Mouse (Mus musculus): ENCODE measurements around the gene Il21r.
A peak's percentile ranks its signal among the peaks of the same experiment; 100 is the strongest.

Il21r gene

DNA sequence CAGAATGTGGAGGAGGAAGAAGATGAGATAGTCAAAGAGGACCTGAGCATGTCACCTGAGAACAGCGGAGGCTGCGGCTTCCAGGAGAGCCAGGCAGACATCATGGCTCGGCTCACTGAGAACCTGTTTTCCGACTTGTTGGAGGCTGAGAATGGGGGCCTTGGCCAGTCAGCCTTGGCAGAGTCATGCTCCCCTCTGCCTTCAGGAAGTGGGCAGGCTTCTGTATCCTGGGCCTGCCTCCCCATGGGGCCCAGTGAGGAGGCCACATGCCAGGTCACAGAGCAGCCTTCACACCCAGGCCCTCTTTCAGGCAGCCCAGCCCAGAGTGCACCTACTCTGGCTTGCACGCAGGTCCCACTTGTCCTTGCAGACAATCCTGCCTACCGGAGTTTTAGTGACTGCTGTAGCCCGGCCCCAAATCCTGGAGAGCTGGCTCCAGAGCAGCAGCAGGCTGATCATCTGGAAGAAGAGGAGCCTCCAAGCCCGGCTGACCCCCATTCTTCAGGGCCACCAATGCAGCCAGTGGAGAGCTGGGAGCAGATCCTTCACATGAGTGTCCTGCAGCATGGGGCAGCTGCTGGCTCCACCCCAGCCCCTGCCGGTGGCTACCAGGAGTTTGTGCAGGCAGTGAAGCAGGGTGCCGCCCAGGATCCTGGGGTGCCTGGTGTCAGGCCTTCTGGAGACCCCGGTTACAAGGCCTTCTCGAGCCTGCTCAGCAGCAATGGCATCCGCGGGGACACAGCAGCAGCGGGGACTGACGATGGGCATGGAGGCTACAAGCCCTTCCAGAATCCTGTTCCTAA lies 27.3 kb upstream of the Il21r start:
- DNase-seq (ENCODE audit: low spot score), result no peak

DNA sequence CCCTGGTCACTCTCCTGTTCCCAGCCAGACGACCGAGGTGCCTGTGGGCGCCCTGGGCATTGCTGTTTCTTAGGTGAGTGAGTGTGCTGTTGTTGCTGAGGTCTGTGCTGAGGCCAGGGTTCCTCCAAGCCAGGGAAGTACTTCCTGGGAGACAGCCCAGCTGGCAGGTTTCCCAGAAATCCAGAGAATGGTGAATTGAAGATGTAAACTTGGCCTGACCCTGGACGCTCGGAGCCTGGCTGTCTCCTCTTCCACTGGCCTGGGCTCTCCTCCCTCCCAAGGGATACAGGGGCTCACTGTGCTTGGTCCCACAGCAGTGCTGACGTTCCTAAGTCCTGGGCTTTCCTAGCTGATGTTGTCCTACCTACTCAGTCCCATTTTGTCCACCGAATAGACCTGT lies 26.2 kb upstream of the Il21r start:
- DNase-seq (ENCODE audit: low spot score), result peak; percentile 83

DNA sequence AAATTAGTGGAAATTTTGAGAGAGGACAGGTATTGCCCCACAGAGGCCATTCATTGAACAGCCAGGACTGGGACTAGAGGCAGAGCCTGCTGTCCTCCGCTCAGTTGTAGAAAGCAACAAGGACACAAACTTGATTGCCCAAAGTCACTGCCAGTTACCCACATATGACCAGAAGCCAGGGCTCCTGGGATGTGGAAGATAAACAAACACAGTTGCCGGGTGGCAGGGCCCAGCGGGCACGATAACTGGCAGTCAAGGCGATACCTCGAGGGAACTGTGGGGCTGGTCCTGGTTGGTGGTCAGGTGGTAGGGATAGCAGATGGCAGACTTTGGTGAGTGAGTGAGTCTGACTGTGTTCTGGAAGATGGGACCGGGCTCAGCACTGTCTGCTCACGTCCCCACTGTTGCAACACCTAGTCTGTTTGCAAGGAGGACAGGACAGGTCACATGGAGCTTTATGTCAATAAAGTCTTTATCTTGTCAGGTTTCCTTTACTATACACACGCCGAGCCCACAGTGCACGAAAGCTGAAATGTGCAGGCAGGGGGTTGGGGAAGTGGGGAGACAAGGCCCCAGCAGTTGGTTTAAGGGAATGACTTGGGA lies 25.6 kb upstream of the Il21r start:
- no peak for DNase-seq (ENCODE audit: low spot score)

DNA sequence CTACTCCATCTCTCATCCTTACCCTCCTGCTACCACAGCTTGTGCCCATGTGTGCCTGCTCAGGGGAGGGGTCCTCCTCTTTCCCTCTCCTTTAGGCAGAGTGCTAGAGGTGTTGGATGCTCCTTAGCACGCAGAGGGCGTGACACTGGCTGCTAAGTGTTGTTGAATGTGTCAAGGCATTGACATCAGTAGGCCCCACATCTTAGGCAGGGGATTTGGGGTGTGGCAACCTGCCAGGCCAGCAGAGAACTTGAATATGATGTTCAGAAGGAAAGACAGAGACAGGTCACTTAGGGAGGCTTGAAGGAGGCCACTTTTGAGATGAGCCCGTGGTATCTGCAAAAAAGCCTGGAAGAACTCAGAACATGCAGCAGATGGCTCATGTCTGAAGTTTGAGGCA lies 25.1 kb upstream of the Il21r start:
- no peak for DNase-seq (ENCODE audit: low spot score)

DNA sequence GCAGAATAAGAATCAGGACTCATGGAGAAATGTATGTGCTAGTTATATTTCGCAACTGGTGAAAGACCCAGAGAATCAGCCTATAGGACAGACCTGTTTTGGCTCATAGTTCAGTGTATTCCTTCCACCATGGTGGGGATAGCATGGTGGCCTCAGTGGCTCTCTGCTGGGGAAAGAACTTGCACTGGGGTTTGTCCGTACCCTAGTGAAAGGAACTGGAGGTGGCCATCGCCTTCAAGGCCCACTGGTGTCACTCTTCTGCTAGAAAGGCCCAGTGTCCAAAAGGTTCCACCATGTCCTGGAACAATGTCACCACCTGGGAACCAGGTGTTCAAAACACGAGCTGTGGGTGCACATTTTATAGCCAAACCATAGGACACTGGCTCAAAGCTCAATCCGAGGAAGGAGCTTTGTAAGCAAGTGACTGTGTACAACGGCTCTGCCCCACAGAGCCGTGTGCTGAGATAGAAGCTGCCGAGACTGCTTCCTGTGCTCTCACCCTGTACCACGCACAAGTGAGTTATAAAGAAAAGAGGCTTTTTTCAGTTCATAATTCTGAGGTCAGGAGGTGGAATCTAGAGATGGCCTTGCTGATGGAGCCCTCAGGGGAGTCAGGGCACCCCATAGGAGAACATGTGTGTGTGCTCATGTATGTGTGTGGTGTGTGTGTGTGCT lies 23.5 kb upstream of the Il21r start:
- DNase-seq (ENCODE audit: low spot score), result no peak

DNA sequence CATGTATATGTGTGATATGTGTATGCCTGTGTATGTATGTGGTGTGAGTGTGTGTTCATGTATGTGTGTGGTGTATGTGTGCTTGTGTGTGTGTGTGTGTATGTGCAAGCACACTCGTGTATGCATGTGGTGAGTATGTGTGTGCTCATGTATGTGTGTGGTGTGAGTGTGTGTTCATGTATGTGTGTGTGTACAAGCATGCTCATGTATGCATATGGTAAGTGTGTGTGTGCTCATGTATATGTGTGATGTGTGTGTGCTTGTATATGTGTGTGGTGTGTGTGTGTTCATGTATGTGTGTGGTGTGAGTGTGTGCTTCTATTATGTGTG lies 23.0 kb upstream of the Il21r start:
- DNase-seq (ENCODE audit: low spot score), result no peak

DNA sequence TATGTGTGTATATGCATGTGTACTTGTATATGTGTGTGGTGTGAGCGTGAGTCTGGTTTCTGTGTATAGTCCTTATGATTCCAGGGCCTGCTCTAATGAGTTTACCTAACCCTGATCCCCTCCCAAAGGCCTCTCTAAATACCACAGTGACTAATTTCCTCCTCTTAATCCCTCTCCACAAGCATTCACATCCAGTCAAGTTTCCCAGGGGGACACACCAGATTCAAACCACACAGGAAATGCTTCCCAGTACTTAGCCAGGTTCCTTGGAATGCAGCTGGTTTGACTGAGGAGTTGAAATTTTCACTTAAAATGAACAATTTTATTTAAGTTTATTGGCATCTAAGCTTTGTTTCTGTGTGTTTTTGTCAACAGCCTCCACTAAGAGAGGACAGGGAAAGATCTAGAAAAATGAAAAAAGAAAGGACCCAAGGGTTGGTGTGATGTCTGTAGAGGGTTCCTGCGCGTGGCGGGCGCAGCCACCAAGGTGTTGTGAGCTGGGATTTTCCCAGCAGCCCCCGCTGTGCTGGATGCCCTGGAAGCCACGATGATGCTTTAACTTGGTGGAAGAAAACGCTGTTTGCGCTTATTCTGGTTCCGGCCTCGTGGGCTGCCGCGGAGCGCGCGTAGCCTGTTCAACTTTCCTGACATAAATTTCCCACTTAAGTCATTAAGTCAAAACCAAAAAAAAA lies 22.5 kb upstream of the Il21r start:
- no peak for DNase-seq (ENCODE audit: low spot score)

DNA sequence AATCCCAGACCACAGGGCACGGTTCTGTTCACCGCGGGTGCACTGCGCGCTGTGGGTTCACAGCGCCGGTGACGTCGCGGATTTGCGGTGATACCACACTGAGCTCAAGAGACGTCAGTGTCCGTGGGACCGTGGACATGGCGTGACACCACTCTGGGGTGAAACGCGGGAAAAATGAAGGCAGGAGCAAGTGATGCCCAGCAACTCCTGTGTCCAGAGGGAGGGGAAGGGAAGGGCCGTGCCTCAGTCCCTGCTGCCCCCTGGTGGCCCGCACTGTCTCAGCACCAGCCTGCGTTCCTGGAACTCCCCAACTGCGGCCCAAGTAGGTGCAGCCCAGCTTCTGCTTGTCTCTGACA lies 21.9 kb upstream of the Il21r start:
- DNase-seq (ENCODE audit: low spot score), result peak; percentile 94

DNA sequence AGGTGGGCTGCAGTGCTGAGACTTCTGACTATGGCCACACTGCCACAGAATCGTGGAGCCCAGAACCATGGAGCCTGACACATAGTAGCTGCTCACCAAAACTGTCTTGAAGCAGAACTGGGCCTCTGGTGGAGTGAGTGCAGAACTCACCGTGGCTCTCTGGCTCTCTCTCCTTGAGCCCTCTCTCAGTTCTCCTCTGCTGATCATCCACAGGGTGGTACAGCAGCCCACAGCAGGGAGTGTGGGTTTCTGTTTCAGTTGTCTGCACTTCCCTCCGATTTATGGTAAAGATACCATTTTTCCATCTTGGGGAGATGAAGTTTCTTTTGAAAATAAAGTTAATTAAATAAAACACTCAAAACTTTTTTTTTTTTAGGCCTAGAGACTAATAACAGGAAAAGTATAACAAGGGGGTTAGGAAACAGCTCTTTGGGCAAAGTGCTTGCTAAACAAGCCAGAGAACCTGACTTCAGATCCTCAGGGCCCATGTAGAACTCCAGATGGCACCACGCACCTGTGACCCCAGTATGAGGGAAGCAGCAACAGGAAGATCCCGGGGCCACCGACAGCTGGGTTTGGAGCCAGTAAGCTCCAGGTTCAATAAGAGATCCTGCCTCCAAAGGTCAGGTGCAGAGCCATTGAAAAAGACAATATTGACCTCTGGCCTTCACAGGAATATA lies 19.8 kb upstream of the Il21r start:
- DNase-seq (ENCODE audit: low spot score), result no peak

DNA sequence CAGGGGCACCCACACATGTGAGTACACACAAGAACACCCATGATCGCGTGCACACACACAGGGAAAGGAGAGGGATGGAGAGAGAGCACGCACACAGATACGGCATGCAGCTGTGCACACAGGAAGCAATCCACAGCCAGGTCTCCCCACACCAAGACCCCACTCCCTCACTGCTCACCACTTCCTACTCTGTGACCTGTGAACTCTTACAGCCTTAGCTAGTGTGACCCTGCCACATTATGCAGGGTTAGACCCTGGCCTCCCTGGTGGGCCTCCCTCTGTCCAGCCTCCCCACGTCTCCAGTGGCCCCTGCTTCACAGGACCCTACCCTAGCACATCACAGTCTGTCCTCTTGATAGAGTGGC lies 19.2 kb upstream of the Il21r start:
- DNase-seq (ENCODE audit: low spot score), result no peak

DNA sequence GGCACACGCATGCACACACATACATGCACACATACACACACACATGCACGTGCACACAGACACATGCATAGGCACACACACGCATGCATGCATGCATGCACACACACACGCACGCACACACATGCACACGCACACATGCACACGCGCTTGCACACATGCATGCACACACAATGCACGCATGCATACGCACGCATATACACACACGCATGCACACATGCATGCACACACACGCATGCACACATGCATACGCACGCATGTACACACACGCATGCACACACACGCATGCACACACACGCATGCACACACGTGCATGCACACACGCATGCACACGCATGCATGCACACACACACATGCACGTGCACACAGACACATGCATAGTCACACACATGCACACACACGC lies 16.9 kb upstream of the Il21r start:
- DNase-seq (ENCODE audit: low spot score), result no peak

DNA sequence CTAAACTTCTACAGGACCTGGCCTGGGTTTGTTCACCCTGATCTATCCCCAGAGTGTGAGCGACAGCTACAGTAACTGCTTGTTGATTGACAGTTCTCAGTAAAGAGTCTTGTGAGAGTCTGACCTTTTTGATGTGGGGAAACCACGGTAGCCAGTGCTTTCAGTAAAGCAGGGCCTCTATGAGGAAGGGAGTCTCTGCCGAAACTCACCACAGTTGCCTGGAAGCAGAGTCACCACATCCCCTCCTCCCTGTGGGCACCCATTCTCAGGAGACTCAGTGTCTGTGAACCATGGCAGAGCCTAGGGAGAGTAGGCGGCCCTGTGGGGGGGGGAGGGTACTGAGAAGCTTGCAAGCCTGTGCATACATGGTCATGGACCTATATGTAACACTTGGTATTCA lies 14.5 kb upstream of the Il21r start:
- DNase-seq (ENCODE audit: low spot score), result no peak

DNA sequence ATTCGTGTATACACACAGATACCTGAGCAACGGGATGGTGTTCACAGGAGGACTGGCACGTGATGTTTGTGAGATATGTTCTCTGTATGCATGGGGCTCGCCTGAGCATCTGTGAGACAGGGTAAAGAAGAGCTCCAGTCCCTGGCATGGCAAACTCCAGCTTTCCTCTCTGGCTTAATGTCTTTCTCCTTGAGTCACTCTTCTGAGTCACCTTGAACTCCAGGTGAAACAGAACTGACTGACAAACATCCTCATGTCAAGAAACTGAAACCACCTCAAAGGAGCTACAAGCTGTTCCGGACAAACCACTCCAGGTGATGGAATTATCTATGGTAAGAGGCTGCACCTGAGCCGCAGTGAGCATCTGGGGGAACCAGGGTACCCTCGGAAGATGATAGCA lies 13.3 kb upstream of the Il21r start:
- DNase-seq (ENCODE audit: low spot score), result no peak

DNA sequence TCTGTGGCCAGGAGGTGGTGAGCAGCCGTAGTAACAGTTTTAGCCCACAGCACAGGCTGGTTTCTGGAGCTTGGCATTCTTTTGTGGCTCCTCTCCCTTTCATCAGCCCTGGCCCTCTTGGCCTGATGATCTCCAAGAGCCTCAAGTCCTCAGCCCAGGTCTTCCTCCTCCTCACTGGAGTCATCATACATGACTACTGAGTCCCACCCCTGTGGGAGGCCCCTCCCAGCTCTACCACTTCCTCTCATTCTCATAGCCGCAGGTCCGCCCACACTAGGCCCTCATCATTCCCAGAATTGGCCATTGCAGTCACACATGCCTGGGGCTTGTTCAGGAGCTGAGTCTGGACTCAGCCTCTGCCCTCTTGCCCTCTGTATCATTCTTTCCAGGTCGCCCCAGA lies 9.4 kb upstream of the Il21r start:
- no peak for DNase-seq (ENCODE audit: low spot score)

DNA sequence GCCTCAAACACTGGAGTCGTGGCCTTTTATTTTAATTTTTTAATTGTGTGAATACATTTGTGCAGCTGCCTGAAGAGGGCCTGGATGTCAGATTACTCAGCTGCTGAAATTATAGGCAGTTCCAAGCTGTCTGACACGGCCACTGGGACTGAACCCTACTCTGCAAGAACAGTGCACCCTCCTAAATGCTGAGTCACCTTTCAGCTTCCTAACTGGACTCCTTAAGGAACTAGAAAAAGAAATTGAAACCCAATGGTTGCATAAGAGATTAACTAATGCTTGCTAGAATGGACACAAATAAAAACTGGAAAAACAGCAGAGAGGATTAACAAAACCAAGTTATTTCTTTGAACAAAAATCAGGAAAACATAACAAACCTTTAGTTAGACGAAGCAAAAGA lies 6.8 kb upstream of the Il21r start:
- DNase-seq (ENCODE audit: low spot score), result no peak

DNA sequence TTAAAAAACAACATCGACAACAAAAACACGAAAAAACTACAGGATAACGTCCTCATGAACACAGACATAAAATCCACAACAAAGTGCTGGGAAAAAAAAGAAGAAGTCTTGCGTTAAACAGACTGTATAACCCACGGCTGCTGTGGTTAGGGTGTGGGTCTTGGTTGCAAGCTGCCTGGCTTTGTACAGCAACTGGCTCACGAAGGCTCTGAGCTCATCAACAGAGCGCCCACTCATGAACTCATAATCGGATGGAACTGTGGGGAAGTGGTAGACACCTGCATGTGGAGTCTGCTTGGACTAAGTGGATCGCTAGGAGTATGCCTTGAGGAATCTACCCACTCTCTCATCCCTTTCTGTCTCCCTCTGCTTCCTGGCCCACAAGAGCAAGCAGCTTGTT lies 6.1 kb upstream of the Il21r start:
- DNase-seq (ENCODE audit: low spot score), result no peak

DNA sequence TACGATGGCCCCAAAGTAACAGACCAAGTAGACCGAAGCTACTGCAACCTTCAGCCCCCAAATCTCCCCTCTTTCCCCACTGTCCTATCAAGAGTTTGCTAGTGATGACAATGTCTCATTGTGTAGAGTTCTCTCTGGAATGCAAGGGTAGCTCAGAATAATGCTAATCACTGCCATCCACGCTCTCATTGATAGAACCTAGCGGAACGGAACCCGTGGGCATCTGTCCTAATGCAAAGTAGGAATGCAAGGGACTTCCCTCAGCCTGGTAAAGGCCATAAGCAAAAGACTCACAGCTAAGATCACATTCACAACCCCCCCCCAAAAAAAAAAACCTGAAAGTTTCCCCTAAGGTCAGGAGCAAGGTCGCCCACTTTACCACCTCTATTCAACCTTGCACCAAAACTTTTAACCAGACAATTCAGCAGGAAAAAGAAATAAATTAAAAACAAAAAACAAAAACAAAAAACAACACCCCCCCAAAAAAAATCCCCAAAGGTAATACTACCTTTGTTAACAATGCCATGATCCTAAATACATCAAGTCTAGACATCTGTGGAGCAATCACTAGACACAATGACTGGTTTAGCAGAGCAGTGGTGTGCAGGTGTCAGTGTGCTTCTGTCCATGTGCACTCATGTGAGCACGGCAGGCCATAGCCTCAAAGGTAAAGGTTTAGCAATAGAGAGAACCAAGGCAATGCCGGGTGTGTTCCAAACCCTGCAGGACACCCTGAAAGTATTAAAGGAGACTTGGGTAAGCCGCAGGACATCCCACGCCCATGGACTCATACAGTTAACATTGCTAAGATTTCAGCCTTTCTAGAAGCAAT lies 5.5 kb upstream of the Il21r start:
- no peak for DNase-seq (ENCODE audit: low spot score)

DNA sequence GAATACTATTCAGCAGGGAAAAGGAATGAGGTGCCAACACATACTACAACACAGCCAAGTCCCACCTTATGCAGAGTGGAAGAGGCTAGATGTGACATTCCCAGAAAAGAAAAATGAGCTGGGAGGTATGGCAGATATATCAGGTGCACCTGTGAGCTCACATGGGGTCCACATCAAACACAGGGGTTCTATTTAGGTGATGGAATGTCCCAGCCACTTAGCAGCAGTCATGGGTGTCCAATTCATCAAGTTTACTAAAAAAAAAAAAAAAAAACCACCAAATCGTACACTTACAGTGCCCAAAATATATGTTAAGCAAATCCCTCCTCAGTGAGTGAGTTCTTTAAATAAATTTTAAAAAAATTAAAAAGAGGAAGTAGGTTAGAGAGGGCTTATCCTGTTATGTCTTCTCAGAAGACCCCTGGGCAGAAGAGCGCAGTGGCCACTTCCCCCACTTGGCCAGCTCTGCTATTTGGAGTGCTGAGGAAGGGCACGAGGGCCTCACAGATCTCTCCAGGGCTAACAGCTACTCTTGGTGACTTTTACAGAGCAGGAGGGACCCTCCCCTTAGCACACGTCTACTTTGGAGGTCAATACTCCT lies 3.8 kb upstream of the Il21r start:
- no peak for DNase-seq (ENCODE audit: low spot score)

DNA sequence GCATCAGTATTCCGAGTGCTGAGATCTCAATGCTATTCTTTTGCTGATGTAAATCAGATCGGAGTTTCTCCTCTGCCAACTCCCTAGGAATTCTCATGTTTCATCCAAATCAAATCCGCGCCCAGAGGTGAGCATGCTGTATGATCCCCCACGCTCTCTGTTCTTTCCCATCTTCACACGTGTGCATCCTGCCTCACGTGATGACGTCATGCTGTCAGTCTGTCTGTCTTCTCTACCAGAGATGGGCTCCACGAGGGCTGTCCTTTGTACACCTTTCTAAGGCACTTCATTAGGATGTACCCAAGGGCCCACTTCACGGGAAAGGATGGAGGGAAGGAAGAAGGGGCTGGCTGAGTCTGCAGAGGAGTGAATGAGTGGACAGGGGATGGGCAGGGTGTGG lies 3.1 kb upstream of the Il21r start:
- no peak for DNase-seq (ENCODE audit: low spot score)

DNA sequence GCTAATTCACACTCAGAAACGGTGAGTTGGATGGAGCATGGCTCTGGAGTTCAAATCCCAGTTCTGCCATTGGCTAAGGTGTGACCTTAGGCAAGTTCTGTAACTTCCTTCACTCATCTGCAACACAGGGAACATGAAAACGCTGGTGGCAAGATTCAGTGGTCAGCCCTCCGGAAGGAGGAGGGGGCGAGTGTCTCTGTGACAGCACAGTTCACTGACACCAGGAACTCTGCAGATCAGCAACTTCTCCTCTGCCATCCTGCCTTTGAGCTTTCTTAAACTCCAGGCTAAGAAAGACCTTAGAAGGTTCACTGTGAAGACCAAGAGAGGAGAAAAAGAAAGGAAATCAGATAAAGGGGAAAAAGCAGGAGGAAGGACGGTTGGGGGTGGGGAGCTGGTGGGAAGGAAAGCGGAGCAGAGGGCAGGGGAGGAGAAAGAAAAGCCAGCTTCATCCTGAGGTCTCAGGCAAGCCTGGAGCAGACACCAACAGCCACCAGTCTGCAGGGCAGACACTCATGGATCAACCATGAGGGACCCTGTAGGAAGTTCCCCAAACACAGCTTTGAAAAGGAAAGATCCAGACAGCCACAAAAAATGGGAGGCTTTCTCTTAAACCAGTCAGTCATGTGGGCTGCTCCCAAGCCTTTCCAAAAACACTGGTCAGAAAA lies 2.5 kb upstream of the Il21r start:
- DNase-seq (ENCODE audit: low spot score), result no peak

DNA sequence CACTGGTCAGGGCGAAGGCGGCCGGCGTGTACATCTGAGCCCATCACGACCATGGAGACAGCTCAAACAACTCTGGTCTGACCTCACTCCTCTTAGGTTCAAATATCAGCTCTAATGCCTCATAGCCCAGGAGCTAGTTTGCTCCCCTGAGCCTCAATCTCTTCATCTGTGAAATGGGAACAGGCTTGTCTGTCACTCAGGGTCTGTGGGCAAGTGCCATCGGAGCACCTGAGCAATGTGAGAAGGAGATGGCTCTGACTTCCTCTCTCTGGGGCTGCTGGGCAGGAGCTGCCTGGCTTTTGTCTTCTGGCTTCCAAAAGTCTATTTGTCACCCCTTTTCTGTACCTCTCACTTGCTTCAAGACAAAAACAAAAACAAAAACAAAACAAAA lies 2.0 kb upstream of the Il21r start:
- no peak for DNase-seq (ENCODE audit: low spot score)

Measured in testis, postnatal 10 days (tissue).